Mouse (Mus musculus) stomach, embryonic 15.5 days (tissue): ENCODE measurements at regions not wholly inside any gene's neighbourhood (a gene's known extent, or its start where the extent isn't known, plus 50 kb on each side); places are given as distances from the start of the nearest gene placed in this dataset.
A peak's percentile ranks its signal among the peaks of the same experiment; 100 is the strongest.

Experiments used
- ATAC-seq: fragments of 200-750 bp; cut with Nextera tagmentation; 2 replicates; pipeline ENCODE4 v1.8.0; 2017; ENCODE audit warnings: low read depth, moderate number of reproducible peaks, moderate TSS enrichment; ENCODE audit not compliant: insufficient read depth, low FRiP score
- H3K27ac ChIP-seq: fragments of 300-500 bp; sonication (generic); 2 replicates; pipeline ENCODE4 v1.5.1; 2015; ENCODE audit warnings: mild to moderate bottlenecking, inconsistent platforms
- H3K27me3 ChIP-seq: fragments of 300-500 bp; sonication (generic); replicated peaks from 2 replicates; pipeline ENCODE4 v1.6.1; 2015; ENCODE audit warnings: inconsistent platforms
- H3K36me3 ChIP-seq: fragments of 300-500 bp; sonication (generic); 2 replicates; pipeline ENCODE4 v1.6.1; 2015; ENCODE audit warnings: inconsistent platforms
- H3K4me1 ChIP-seq: fragments of 300-500 bp; sonication (generic); 2 replicates; pipeline ENCODE4 v1.6.1; 2015; ENCODE audit warnings: inconsistent platforms
- H3K4me2 ChIP-seq: fragments of 300-500 bp; sonication (generic); 2 replicates; pipeline ENCODE4 v1.6.1; 2015; ENCODE audit warnings: mild to moderate bottlenecking, inconsistent platforms
- H3K4me3 ChIP-seq: fragments of 300-500 bp; sonication (generic); replicated peaks from 2 replicates; pipeline ENCODE4 v1.5.1; 2015; ENCODE audit warnings: inconsistent platforms
- H3K9ac ChIP-seq: fragments of 300-500 bp; sonication (generic); 2 replicates; pipeline ENCODE4 v1.6.1; 2015; ENCODE audit warnings: inconsistent platforms
- H3K9me3 ChIP-seq: fragments of 300-500 bp; sonication (generic); 2 replicates; pipeline ENCODE4 v1.6.1; 2016; ENCODE audit warnings: inconsistent platforms
- WGBS: fragments of 180-500 bp; shearing (Covaris S2); methylation state at CpG from one replicate; pipeline ENCODE4 v1.1.7; 2015; 5-methylcytosine and 5-hydroxymethylcytosine counted together

- Histone ChIP-seq H3K9ac (no peak overlapping the region), H3K9me3 (no peaks in the 10 kb centered on the region), H3K4me1 (no peaks in the 10 kb centered on the region), H3K36me3 (no peaks in the 10 kb centered on the region), H3K27me3 (no peaks in the 10 kb centered on the region), H3K27ac (no peak overlapping the region), H3K4me2 (no peak overlapping the region), H3K4me3 (no peak overlapping the region)
- ATAC-seq = peak; percentile 50
- 39% methylated on average over 5 of the region's 5 CpGs for WGBS
Observed at GRCm38 (mm10) chr7:73198069-73198468, 177.2 kb upstream of the Rgma start.

- no peak overlapping the region for H3K27ac ChIP-seq
- H3K4me3 ChIP-seq = no peak overlapping the region
- ATAC-seq = no peak
- H3K4me1 ChIP-seq = no peaks in the 10 kb centered on the region
- H3K9me3 ChIP-seq = no peaks in the 10 kb centered on the region
- no peak overlapping the region for H3K9ac ChIP-seq
- H3K4me2 ChIP-seq = no peak overlapping the region
- no peaks in the 10 kb centered on the region for H3K36me3 ChIP-seq
- no peaks in the 10 kb centered on the region for H3K27me3 ChIP-seq
- WGBS = 78% methylated on average over 6 of the region's 6 CpGs
Observed at GRCm38 (mm10) chr7:73199967-73200366, 175.3 kb upstream of the Rgma start.

- H3K4me2 ChIP-seq = no peak overlapping the region
Observed at GRCm38 (mm10) chr7:73201330-73201729, 174.0 kb upstream of the Rgma start.

GRCm38 (mm10) chr7:73206922-73207811, 168.1 kb upstream of the Rgma start:
- ATAC-seq = no peak
- H3K9me3 ChIP-seq = no peaks in the 10 kb centered on the region
- no peak overlapping the region for H3K9ac ChIP-seq
- H3K4me1 ChIP-seq = peaks cover 15% of the 10 kb centered on the region
- H3K4me2 ChIP-seq = no peak overlapping the region
- 59% methylated on average over 7 of the region's 7 CpGs for WGBS
- H3K27ac ChIP-seq = peak overlapping the region; percentile 90; the same call in 1 of the 2 replicates
- H3K4me3 ChIP-seq = no peak overlapping the region
- H3K27me3 ChIP-seq = no peaks in the 10 kb centered on the region
- no peaks in the 10 kb centered on the region for H3K36me3 ChIP-seq

More at GRCm38 (mm10) chr7:73201330-73201729, 174.0 kb upstream of the Rgma start:
- no peaks in the 10 kb centered on the region for H3K36me3 ChIP-seq
- no peaks in the 10 kb centered on the region for H3K27me3 ChIP-seq
- 72% methylated on average over 6 of the region's 6 CpGs for WGBS
- no peaks in the 10 kb centered on the region for H3K9me3 ChIP-seq
- ATAC-seq = no peak
- no peak overlapping the region for H3K9ac ChIP-seq
- no peak overlapping the region for H3K27ac ChIP-seq
- H3K4me3 ChIP-seq = no peak overlapping the region
- H3K4me1 ChIP-seq = no peaks in the 10 kb centered on the region

- no peak for ATAC-seq
- WGBS = 66% methylated on average over 4 of the region's 4 CpGs
- no peaks in the 10 kb centered on the region for H3K36me3 ChIP-seq
- H3K9me3 ChIP-seq = no peaks in the 10 kb centered on the region
- H3K9ac ChIP-seq = no peak overlapping the region
- H3K4me2 ChIP-seq = peak overlapping the region; percentile 16; the same call in 1 of the 2 replicates
- H3K27ac ChIP-seq = peak overlapping the region; percentile 90
- no peaks in the 10 kb centered on the region for H3K27me3 ChIP-seq
- no peak overlapping the region for H3K4me3 ChIP-seq
- peaks cover 15% of the 10 kb centered on the region for H3K4me1 ChIP-seq
Observed at GRCm38 (mm10) chr7:73208479-73208816, 166.9 kb upstream of the Rgma start.

GRCm38 (mm10) chr7:73208817-73209602, 166.3 kb upstream of the Rgma start:
- Histone ChIP-seq H3K9ac (no peak overlapping the region), H3K4me1 (peaks cover 15% of the 10 kb centered on the region), H3K9me3 (no peaks in the 10 kb centered on the region), H3K4me2 (peak overlapping the region; percentile 16; the same call in 1 of the 2 replicates), H3K36me3 (no peaks in the 10 kb centered on the region), H3K4me3 (no peak overlapping the region), H3K27me3 (no peaks in the 10 kb centered on the region), H3K27ac (peak overlapping the region; percentile 90)
- WGBS = 24% methylated on average over 18 of the region's 18 CpGs
- peak; percentile 84; the same call in 1 of the 2 replicates for ATAC-seq

- H3K36me3 ChIP-seq = no peaks in the 10 kb centered on the region
- no peak overlapping the region for H3K4me3 ChIP-seq
- no peak for ATAC-seq
- no peaks in the 10 kb centered on the region for H3K9me3 ChIP-seq
- no peak overlapping the region for H3K4me2 ChIP-seq
- WGBS = 66% methylated on average over 7 of the region's 7 CpGs
- no peak overlapping the region for H3K9ac ChIP-seq
- peaks cover 15% of the 10 kb centered on the region for H3K4me1 ChIP-seq
- H3K27me3 ChIP-seq = no peaks in the 10 kb centered on the region
- peak overlapping the region; percentile 90 for H3K27ac ChIP-seq
Observed at GRCm38 (mm10) chr7:73210078-73210477, 165.2 kb upstream of the Rgma start.

GRCm38 (mm10) chr7:73222237-73222915, 152.9 kb upstream of the Rgma start:
- H3K4me1 ChIP-seq = 0 out of 2 replicates have a peak, but pooled peaks cover 5% of the 10 kb centered on the region
- H3K36me3 ChIP-seq = no peaks in the 10 kb centered on the region
- no peaks in the 10 kb centered on the region for H3K9me3 ChIP-seq
- no peak overlapping the region for H3K27ac ChIP-seq
- H3K4me2 ChIP-seq = no peak overlapping the region
- no peak for ATAC-seq
- no peak overlapping the region for H3K9ac ChIP-seq
- H3K4me3 ChIP-seq = no peak overlapping the region
- H3K27me3 ChIP-seq = no peaks in the 10 kb centered on the region
- 30% methylated on average over 4 of the region's 4 CpGs for WGBS

GRCm38 (mm10) chr7:73222929-73223512, 152.3 kb upstream of the Rgma start:
- Histone ChIP-seq H3K27ac (no peak overlapping the region), H3K36me3 (no peaks in the 10 kb centered on the region)
- 45% methylated on average over 2 of the region's 2 CpGs for WGBS

GRCm38 (mm10) chr7:73233539-73234158, 141.7 kb upstream of the Rgma start:
- Histone ChIP-seq H3K9ac (no peak overlapping the region), H3K4me2 (no peak overlapping the region), H3K36me3 (no peaks in the 10 kb centered on the region), H3K4me1 (no peaks in the 10 kb centered on the region), H3K9me3 (no peaks in the 10 kb centered on the region), H3K27me3 (no peaks in the 10 kb centered on the region), H3K4me3 (no peak overlapping the region), H3K27ac (no peak overlapping the region)
- no peak for ATAC-seq
- 89% methylated on average over 8 of the region's 8 CpGs for whole genome bisulfite sequencing

More at GRCm38 (mm10) chr7:73222929-73223512, 152.3 kb upstream of the Rgma start:
- Histone ChIP-seq H3K9me3 (no peaks in the 10 kb centered on the region), H3K9ac (no peak overlapping the region), H3K4me1 (0 out of 2 replicates have a peak, but pooled peaks cover 5% of the 10 kb centered on the region), H3K4me2 (no peak overlapping the region), H3K27me3 (no peaks in the 10 kb centered on the region), H3K4me3 (no peak overlapping the region)
- no peak for ATAC-seq

GRCm38 (mm10) chr7:73238486-73238885, 136.8 kb upstream of the Rgma start:
- Histone ChIP-seq H3K36me3 (no peaks in the 10 kb centered on the region), H3K4me2 (peak overlapping the region; percentile 13; the same call in 1 of the 2 replicates), H3K4me3 (no peak overlapping the region), H3K27ac (peak overlapping the region; percentile 41; the same call in 1 of the 2 replicates), H3K9me3 (no peaks in the 10 kb centered on the region), H3K27me3 (no peaks in the 10 kb centered on the region), H3K4me1 (no peaks in the 10 kb centered on the region), H3K9ac (no peak overlapping the region)
- ATAC-seq = no peak
- WGBS = 18% methylated on average over 4 of the region's 4 CpGs
